Mouse (Mus musculus) frontal cortex, adult (tissue): ENCODE results near the gene Pnpla5.

Experiments used
- ATAC-seq: cut with Nextera tagmentation; 2 replicates; pipeline ENCODE4 v1.9.2; 2017; ENCODE audit warnings: mild to moderate bottlenecking, moderate library complexity, mixed read lengths; ENCODE audit not compliant: low TSS enrichment

The Pnpla5 gene

DNA sequence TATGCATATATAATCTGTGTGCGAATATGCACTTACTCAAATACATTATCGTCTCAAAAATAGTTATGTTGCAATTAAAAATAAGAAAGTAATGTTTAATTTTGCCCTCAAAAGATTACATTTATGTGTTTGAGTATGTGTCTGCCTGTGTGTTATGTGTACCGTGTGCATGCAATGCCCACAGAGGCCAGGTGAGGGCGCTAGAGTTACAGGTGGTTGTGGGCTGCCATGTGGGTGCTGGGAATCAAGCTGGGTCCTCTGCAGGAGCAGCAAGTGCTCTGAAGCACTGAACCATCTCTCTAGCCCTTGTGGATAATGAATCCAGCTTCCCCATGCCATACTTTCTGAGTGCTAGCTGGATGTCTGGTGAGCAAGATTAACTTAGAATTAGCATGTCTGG is 57.3 kb downstream of the Pnpla5 start:
- no peak for ATAC-seq

DNA sequence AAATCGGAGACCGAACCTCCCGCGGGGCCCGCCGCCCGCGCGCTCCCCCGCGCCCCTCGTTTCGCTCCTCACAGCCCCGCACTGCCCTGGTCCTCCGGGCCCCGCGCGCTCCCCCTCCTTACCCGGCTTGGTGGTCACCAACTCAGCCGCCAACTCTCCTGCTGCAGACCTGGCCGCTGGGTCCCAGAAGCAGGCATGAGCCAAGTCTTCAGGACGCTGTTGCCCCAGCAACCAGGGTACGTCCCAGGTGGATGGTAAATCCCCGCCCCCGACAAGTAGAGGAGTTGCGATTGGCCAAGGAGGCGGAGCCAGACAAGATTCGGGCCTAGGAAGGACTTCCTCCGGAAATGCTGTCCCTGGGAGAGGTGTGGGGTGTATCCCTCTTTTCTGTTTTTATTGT is 57.8 kb downstream of the Pnpla5 start, which contains the start of gene Efcab6:
Efcab6 (minus strand) TSS at position 240 of the 400 bp plus-strand sequence.
- peak; percentile 91 for ATAC-seq
